Mouse (Mus musculus) spleen, embryonic (tissue): ENCODE measurements around the gene Gm12185.

ENCODE experiments used
- CTCF ChIA-PET: fragments of 350-600 bp; sonication (Branson Sonifier 250); formaldehyde crosslinking; loops from one replicate; lab custom pipeline; 2022; lab: Charles Lee

The Gm12185 gene

DNA sequence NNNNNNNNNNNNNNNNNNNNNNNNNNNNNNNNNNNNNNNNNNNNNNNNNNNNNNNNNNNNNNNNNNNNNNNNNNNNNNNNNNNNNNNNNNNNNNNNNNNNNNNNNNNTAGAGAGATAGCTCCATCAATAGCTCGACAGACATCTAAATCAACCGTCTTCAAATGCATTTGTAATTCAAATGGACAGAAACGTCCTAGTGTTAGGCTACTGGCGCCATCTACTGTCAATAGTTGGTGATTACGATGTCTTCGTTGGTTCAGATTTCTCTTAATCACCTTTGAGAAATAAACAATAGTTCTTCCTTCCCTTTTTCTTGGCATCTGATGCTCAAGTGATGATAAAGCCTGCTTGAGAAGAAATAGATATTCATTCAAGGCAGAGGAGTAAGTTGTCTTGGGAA lies 133.0 kb downstream of the Gm12185 start:
- CTCF ChIA-PET: interaction anchor here (0.6 to 1.6 kb wide), 7 partner anchors 10 to 85 kb away, joined by 3 to 6 read pairs (median 4); no protein-coding TSS in a partner anchor
